Mouse (Mus musculus) ES-Bruce4 (cell line): ENCODE data around the gene Perp. TPM values are rescaled to one million over a fixed set of nuclear protein-coding genes. Genes with fewer than 3 reads are reported as not detected.

Source experiments
- H3K27ac ChIP-seq: 2 replicates; pipeline ENCODE4 v1.5.1; 2012; ENCODE audit warnings: low read length, inconsistent platforms; ENCODE audit not compliant: insufficient read depth
- H3K27me3 ChIP-seq: 2 replicates; pipeline ENCODE4 v1.6.1; 2012; ENCODE audit warnings: mild to moderate bottlenecking, low read length, inconsistent platforms; ENCODE audit not compliant: control insufficient read depth, poor library complexity, insufficient read depth, severe bottlenecking
- H3K36me3 ChIP-seq: 2 replicates; pipeline ENCODE4 v1.6.1; 2012; ENCODE audit warnings: inconsistent platforms, mild to moderate bottlenecking, low read length, moderate library complexity; ENCODE audit not compliant: control insufficient read depth, poor library complexity, insufficient read depth, severe bottlenecking
- H3K4me1 ChIP-seq: one replicate; pipeline ENCODE4 v1.8.1; 2011; ENCODE audit warnings: low read length; ENCODE audit not compliant: control insufficient read depth, insufficient read depth
- H3K4me3 ChIP-seq: 2 replicates; pipeline ENCODE4 v1.5.1; 2011; ENCODE audit warnings: low read depth, mild to moderate bottlenecking, low read length
- H3K9ac ChIP-seq: 2 replicates; pipeline ENCODE4 v1.6.1; 2012; ENCODE audit warnings: low read depth, mild to moderate bottlenecking, inconsistent platforms; ENCODE audit not compliant: poor library complexity, severe bottlenecking
- H3K9me3 ChIP-seq: replicated peaks from 2 replicates; pipeline ENCODE4 v1.6.1; 2012; ENCODE audit warnings: mild to moderate bottlenecking, low read length, inconsistent platforms; ENCODE audit not compliant: control insufficient read depth, poor library complexity, insufficient read depth, severe bottlenecking
- CTCF ChIP-seq: IDR thresholded peaks from one replicate; pipeline ENCODE4 v1.8.1; 2011; ENCODE audit warnings: low read depth, low read length
- EP300 ChIP-seq: IDR thresholded peaks from 2 replicates; pipeline ENCODE4 v1.6.1; 2011; ENCODE audit warnings: low read depth, low read length; ENCODE audit not compliant: insufficient read depth
- POLR2A ChIP-seq: IDR thresholded peaks from one replicate; pipeline ENCODE4 v1.8.1; 2011; ENCODE audit warnings: low read length; ENCODE audit not compliant: insufficient read depth
- polyA plus RNA-seq: library from polyadenylated mRNA; stranded (reverse); fragments of >200 nt; gene quantifications from 2 replicates; pipeline ENCODE4 v1.2.4, GENCODE M21; 2011; ENCODE audit warnings: low read depth; ENCODE audit not compliant: missing spikeins, insufficient read depth, insufficient read length

Gene Perp
- polyA plus RNA-seq, 1 experiment = 138 TPM

DNA sequence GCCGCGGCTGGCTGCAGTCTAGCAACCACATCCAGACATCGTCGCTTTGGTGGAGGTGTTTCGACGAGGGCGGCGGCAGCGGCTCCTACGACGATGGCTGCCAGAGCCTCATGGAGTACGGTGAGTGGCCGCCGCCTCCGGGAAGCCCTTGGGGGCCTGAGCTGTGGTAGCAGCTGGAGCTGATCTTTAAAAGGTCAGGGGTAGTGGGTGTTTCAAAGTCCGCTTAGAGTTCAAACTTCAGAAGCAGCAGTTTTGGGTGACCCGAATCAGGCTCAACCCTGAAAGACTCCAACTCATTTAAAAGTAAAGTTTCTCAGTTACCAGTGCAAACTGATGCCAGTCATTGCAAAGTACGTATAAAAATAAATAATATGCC is 455 bp downstream of the Perp start:
- Histone ChIP-seq H3K4me3 (peak overlapping the region; percentile 68), H3K4me1 (no peaks in the 10 kb centered on the region), H3K36me3 (no peaks in the 10 kb centered on the region), H3K27me3 (no peaks in the 10 kb centered on the region), H3K9me3 (no peaks in the 10 kb centered on the region), H3K9ac (peak overlapping the region; percentile 63), H3K27ac (no peak overlapping the region)
- TF ChIP-seq POLR2A (no peak), CTCF (no peak), EP300 (no peak)

DNA sequence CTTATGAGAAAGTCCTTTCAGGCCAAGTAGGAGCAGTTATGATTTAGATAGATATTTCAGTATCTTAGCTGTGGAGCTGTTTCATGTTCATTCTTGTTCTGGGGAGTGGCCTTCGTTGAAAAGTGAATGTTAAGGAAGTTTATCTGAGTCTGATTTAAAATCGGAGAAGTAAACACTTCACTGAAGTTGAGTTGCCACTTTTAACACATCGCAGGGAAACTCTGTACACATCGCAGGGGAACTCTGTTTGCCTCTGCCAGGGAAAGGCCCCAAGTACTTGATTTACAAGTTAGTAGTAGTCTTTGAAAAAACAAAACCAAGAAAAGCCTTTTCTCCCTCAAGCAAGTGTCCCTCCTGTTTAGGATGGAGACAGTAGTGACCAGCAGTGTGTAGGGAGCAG is 891 bp downstream of the Perp start:
- Histone ChIP-seq H3K9me3 (no peaks in the 10 kb centered on the region), H3K27ac (peak overlapping the region; percentile 19; the same call in 1 of the 2 replicates), H3K4me1 (no peaks in the 10 kb centered on the region), H3K27me3 (no peaks in the 10 kb centered on the region), H3K9ac (peak overlapping the region; percentile 63), H3K4me3 (peak overlapping the region; percentile 23; the same call in 1 of the 2 replicates), H3K36me3 (no peaks in the 10 kb centered on the region)
- TF ChIP-seq EP300 = no peak
- no peak for TF ChIP-seq POLR2A
- TF ChIP-seq CTCF = no peak

DNA sequence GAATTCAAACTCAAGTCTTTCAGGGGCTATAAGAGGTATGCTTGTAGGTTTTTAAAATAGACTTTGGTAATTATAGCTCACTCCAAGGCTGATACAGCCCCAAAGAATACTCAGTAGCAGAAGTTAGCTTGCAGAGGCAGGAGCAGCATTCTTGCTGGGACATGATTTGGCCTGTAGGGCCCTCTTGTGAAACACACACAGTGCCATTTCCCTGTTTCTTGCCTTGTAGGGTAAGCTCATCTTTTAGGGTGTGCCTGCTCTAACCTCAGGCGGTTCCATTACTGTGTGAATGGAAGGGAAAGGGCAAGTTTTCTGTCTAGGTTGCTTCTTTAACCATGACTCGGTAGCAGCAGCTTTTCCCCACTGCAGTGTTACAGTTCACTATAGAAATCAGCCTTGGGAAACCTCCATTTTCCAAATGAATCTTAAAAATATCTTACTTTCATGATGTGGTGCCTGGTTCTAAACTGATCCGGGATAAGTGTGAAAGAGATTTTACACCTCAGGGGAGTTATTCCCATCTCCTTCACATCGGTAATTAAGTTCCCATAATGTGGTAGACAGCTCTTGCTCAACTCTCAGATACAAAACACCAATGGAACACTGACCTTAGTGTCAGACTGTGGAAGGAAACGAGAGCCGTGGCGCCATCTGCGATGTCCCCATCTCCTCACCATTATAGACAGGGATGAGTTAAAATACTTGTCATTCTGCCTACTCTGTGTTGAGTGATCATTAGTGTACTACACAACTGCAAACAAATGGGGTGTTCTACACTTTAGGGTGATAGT is 1.8 kb downstream of the Perp start:
- Histone ChIP-seq H3K4me1 (no peaks in the 10 kb centered on the region), H3K27me3 (no peaks in the 10 kb centered on the region), H3K27ac (0 out of 2 replicates have a peak overlapping the region, but pooled peaks have one; percentile 42), H3K9ac (peak overlapping the region; percentile 63), H3K4me3 (no peak overlapping the region), H3K9me3 (no peaks in the 10 kb centered on the region), H3K36me3 (no peaks in the 10 kb centered on the region)
- no peak for TF ChIP-seq EP300
- TF ChIP-seq CTCF = no peak
- TF ChIP-seq POLR2A = no peak

DNA sequence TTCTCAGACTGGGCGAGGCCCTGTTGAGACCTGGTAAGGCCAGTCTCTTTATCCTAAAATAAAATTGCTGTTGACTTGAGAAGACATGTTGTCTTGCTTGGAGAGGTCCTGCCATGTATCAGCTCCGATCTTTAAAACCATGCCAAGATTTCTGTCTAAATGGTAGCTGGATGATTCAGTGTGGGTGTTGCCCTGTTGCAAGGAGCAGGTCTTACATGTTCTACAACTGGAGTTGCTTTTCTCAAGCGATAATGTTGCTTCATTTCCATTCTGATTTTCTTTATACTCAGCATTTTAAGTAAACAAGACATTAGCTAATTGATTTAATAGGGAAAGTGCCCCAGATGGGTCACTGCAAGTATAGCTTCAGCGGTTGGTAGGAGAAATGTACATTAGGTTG is 5.4 kb downstream of the Perp start:
- H3K9ac ChIP-seq = no peak overlapping the region
- no peaks in the 10 kb centered on the region for H3K36me3 ChIP-seq
- TF ChIP-seq CTCF = no peak
- no peak for TF ChIP-seq POLR2A
- TF ChIP-seq EP300 = no peak
- H3K4me1 ChIP-seq = no peaks in the 10 kb centered on the region
- H3K4me3 ChIP-seq = no peak overlapping the region
- H3K9me3 ChIP-seq = no peaks in the 10 kb centered on the region
- no peaks in the 10 kb centered on the region for H3K27me3 ChIP-seq
- H3K27ac ChIP-seq = no peak overlapping the region

DNA sequence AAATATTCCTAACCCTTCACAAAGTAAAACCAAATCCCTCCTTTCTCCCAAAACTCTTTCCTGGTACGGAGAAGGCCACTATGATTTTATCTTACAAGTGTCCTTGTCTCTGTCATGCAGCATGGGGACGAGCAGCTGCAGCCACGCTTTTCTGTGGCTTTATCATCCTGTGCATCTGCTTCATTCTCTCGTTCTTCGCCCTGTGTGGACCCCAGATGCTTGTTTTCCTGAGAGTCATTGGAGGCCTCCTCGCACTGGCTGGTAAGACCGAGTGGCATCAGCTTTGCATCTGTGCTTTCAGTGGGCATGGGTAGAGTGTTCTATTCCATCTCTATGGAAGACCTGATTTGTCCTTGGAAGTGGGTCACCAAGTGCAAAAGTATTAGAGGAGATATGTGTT is 8.6 kb downstream of the Perp start:
- no peak overlapping the region for H3K4me3 ChIP-seq
- no peak overlapping the region for H3K27ac ChIP-seq
- H3K36me3 ChIP-seq = peaks cover 4% of the 10 kb centered on the region; the same call in 1 of the 2 replicates
- H3K9ac ChIP-seq = no peak overlapping the region
- H3K4me1 ChIP-seq = peaks cover 3% of the 10 kb centered on the region
- no peak for TF ChIP-seq EP300
- TF ChIP-seq POLR2A = no peak
- TF ChIP-seq CTCF = no peak
- no peaks in the 10 kb centered on the region for H3K27me3 ChIP-seq
- no peaks in the 10 kb centered on the region for H3K9me3 ChIP-seq

DNA sequence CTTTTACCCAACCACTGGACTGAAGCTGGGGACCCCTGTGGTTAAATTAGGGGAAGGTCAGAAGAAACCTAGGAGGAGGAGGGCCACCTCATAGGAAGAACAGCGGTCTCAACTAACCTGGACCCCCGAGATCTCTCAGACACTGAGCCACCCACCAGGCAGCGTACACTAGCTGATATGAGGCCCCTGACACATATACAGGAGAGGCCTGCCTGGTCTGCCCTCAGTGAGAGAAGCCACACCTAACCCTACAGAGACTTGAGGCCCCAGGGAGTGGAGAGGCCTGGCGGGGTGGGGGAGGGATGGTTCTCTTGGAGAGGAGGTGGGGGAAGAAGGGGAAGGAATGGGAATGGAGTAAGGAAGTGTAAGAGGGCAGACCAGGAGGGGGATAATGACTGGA is 12.4 kb downstream of the Perp start:
- Histone ChIP-seq H3K36me3 (peaks cover 4% of the 10 kb centered on the region; the same call in 1 of the 2 replicates), H3K9me3 (no peaks in the 10 kb centered on the region), H3K9ac (no peak overlapping the region), H3K27ac (no peak overlapping the region), H3K4me1 (peaks cover 3% of the 10 kb centered on the region), H3K4me3 (no peak overlapping the region), H3K27me3 (no peaks in the 10 kb centered on the region)
- TF ChIP-seq POLR2A (no peak), CTCF (no peak), EP300 (no peak)
